Mouse (Mus musculus): ENCODE results near the gene Tmbim6.
"Not testable (repeated sequence)": the region's sequence is repeated elsewhere in the genome, so short reads cannot be mapped to it uniquely, and the experiment has no call there.

The Tmbim6 gene

DNA sequence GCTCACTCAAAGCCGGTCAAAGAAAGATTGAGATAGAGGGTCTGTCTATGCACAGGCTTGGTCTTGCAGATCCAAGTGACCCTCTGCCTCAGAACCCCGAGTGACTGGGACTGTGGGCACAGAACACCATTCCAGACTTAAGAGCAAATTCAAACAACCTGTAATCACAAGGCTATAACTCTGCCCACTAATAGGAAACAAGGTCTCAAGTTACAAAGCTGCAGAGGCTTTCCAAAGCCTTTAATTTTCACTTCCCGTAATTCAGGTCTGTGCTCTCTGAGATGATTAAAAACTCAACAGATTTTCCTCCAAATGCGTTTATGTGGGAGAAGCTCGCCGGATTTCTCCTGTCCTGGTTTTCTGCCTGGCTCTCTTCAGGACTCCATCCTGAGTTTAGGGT lies 8.6 kb upstream of the Tmbim6 start:
- DNase-seq (ENCODE audit: low read depth, low spot score): no peak

- not testable (repeated sequence) for DNase-seq (ENCODE audit: low read depth, low spot score)
These were observed 6.6 kb upstream of the Tmbim6 start for GRCm38 (mm10) chr15:99386110-99386509.

DNA sequence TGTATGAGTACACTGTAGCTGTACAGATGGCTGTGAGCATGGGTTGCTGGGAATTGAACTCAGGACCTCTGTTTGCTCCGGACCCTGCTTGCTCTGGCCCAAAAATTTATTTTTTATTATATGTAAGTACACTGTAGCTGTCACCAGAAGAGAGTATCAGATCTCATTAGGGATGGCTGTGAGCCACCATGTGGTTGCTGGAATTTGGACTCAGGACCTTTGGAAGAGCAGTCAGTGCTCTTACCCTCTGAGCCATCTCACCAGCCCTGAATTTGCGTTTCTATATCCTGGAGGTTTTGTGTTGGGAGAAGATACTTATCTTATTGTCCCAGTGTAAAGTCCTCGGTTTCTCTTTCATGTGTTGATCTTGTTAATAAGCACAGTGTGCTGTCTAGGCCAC lies 5.9 kb upstream of the Tmbim6 start:
- no peak for DNase-seq (ENCODE audit: low read depth, low spot score)

GRCm38 (mm10) chr15:99387976-99388375 lies 4.7 kb upstream of the Tmbim6 start:
- no peak for DNase-seq (ENCODE audit: low read depth, low spot score)

DNA sequence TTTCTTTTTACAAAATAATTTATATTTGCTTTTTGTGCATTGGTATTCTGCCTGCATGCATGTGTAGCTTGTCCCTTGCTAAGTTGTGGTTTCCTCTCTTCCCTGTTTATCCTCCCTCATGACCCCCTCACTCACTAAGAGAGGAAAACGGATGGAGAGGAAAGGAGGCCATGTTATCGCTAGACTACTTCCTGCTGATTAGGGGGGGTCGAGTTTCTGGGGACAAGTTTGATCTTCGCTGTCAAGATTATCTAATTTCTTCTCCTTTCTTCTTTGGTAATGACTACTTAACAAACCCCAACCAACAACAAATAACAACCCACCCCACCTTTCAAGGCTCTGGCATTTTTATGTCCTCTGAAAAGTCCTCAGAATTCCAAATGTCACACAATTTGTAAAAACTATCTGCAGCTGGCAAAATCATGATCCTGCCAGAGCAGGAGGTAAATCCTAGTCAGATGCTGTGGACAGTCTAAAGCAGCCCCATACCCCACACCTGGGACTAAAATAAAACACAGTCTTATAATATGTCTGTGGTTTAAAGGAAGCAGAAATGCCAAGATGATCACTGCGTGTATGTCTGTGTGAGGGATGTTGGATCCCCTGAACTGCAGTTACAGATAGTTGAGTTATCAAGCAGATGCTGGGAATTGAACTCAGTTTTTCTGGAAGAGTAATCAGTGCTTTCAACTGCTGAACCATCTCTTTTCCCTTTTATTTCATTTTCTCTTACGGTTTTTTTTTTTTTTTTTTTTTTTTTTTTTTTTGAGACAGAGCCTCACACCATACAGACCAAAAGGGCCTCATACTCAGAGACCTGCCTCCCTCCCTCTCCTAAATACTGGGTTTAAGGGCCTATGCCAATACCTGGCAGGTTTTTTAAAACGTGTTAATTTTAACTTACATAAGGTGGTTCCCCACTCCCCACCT lies 1.9 kb upstream of the Tmbim6 start:
- no peak for DNase-seq (ENCODE audit: low read depth, low spot score)

GRCm38 (mm10) chr15:99391975-99392374 lies 707 bp upstream of the Tmbim6 start:
- no peak for DNase-seq (ENCODE audit: low read depth, low spot score)

DNA sequence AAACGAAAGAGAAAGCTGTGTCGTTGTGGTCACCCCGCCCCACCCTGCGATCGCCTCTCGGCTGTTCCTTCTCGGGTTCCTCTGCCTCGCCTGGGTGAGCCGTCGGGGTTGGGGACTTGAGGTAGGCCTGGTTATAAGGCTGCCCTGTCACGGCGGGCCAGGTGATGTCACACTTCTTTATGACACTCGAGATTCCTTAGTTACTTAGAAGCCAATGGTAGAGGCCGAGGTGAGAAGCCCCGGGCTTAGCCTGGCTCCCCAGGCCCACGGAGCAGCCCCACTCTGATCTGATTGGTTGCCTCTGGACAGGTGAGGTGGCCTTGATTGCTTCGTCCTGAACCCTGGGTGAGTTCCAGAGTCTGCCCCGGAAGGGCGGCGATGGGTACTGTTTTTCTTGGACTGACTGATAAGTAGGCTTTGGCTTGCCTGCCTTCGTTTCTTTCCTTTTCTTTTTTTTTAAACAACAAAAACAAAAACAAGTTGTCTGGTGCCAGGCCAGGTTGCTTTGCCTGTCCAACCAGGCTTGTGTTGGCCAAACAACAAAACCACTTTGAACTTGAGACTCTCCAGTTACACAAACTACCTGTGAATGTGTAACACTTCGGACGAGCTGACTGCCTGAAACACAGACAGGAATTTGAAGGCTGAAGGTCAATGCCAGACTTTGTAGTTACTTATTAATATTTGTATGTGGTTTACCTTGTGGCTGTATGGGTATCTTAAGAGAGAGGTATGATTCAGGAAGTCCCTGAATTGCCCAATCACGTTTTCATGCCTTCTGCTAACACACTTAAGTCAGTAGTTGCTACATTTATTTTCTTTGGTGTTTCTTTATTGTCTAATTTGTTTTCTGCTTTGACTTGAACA lies 937 bp downstream of the Tmbim6 start:
- no peak for DNase-seq (ENCODE audit: low read depth, low spot score)

DNA sequence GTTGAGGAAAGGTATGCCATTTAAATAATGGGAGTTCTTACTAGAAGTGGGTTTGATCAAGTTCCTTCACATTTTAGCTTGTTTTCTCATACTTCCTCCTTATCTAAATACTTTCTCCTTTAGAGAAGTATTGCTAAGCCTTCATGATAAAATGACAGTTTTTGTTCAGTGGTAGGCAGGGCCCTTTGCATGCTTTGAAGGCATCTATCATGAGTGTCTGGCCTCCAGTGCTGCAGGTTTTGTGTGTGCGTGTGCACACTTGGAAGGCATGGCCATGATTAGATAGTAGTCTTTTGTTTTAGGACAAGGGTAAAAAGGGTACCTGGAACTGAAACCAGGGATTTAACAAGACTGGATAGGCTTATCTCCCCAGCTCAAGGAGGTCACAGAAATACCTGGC lies 3.8 kb downstream of the Tmbim6 start:
- no peak for DNase-seq (ENCODE audit: low read depth, low spot score)

- DNase-seq (ENCODE audit: low read depth, low spot score): no peak
These were observed 4.2 kb downstream of the Tmbim6 start for GRCm38 (mm10) chr15:99396875-99397274.

GRCm38 (mm10) chr15:99397622-99398021 lies 4.9 kb downstream of the Tmbim6 start:
- DNase-seq (ENCODE audit: low read depth, low spot score): no peak

DNA sequence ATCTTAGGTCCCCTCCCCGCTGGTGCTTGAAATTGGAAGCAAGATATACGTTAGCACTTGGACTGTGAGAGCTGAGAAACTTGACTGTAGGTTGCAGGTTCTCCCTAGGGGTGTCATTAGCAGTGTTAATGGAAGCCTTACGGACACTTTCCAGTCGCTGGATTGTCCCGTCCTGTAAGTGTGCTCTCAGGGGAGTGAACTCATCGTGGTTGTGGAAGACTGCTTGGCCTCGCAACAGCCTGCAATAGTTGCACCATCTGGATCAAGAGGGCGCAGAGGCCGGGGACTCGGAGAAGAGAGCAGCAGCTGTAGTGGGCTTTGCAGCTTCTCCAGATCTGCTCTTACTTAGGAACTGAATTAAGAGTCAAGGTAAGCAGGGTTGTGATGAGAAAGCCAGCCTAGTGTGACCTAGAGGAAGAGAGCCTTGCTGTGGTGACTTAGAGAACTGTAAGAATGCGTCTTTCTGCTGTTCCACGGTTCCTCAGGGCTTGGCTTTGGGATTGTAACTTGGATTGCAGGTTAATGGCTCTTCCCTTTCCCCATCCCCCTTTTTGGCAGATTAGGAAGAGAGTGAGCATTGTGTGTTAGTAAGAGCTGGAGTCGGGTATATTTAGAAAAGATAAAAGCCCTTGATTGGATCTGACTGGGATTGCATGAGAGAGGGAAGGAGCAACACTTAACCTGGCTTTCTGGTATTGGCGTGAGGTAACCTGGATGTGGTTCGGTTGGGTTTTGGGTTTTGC lies 7.0 kb downstream of the Tmbim6 start:
- DNase-seq (ENCODE audit: low read depth, low spot score): no peak

DNA sequence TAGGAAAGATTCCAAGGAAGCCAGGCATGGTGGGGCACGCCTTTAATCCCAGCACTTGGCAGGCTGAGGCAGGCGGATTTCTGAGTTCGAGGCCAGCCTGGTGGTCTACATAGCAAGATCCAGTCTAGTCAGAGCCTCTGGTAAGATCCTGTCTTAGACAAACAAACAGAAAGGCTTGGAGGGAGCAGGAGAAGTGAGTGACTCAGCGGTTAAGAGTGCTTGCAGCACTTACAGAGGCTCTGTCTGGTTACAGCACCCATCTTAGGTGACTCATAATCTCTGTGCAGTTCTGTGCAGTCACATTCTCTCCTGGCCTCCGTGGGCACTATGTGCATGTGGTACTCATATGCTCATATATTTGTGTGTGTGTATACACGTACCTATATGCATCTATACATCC lies 7.9 kb downstream of the Tmbim6 start:
- DNase-seq (ENCODE audit: low read depth, low spot score): no peak

- no peak for DNase-seq (ENCODE audit: low read depth, low spot score)
These were observed 10.6 kb downstream of the Tmbim6 start for GRCm38 (mm10) chr15:99403159-99403889.

- no peak for DNase-seq (ENCODE audit: low read depth, low spot score)
These were observed 12.5 kb downstream of the Tmbim6 start for GRCm38 (mm10) chr15:99405150-99405549.

DNA sequence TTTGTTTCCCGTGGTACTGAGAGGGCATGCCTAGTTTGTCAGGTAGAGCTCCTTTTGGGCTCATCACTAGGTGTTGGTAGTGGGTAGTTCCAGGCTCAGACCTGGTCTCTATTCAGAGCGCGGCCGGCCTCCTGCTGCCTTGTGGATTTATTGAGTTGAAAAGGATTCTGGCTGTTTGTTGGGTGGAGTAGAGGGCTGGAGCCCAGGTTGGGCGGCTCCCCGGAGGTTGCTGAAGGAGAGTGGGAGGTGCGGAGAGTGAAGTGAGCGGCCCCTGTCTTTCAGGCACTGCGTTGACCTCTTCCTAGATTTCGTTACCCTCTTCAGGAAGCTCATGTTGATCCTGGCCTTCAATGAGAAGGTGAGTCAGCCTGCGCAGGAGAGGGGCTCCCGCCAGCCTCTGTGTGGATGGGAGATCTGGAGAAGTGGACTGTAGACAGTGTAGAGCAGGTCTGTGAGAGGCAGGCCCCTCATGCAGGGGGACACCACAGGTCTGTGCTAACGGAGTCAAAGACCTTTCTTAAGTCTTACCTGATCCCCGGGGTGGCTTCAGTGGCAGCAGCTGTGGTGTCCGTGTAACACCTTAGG lies 14.4 kb downstream of the Tmbim6 start:
- DNase-seq (ENCODE audit: low read depth, low spot score): no peak

DNA sequence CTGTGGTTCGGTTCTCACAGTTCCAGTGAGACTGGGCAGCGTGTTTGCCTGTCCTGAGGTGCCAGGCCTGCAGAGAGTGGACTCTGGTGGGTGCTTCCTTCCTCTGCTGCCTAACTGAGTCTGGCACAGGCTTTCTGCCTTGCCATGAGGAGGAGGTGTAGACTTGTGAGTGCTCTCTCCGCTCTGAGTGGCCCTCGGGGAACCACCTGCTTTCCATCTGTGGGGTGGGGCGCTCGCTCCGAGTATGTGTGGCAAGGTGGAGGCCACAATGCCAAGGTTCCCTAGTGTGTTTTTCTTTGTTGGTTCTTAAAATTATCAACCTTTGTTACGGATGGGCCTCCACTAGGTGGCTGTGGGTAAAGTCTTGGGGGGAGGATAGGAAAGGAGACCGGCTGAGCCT lies 16.2 kb downstream of the Tmbim6 start:
- no peak for DNase-seq (ENCODE audit: low read depth, low spot score)

DNA sequence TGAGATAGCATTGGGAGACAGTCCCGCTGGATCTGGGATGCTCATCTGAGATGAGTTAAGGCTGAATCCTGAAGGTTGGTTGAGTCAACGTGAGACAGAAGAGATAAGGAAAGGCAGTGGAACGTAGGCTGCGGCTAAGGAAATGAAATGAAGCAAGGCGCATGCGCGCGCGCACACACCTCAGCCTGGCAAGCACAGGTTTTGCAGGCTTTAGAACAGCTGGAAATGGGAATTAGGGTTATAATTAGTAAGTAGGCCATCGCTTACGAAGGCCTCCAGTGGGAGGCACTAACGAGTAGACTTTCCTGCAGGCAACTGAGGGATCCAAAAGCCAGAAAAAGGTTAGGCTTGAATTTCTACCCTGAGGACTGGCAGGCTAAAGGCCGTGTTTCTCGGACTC lies 19.1 kb downstream of the Tmbim6 start:
- DNase-seq (ENCODE audit: low read depth, low spot score): no peak

DNA sequence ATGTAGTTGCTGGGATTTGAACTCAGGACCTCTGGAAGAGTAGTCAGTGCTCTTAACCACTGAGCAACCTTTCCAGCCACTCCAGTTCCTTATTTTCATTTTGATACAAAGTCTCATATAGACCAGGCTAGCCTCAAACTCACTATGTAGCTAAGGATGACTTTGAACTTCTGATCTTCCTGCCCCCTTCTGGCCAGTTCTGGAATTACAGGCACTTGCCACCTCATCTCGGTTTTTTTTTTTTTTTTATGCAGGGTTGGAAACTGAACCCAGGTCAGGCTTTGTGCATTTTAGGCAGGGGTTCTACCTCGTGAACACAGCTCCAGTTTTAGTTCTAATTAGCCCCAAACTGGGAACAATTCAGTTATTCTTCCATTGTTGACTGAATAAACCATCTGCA lies 23.1 kb downstream of the Tmbim6 start:
- no peak for DNase-seq (ENCODE audit: low read depth, low spot score)

DNA sequence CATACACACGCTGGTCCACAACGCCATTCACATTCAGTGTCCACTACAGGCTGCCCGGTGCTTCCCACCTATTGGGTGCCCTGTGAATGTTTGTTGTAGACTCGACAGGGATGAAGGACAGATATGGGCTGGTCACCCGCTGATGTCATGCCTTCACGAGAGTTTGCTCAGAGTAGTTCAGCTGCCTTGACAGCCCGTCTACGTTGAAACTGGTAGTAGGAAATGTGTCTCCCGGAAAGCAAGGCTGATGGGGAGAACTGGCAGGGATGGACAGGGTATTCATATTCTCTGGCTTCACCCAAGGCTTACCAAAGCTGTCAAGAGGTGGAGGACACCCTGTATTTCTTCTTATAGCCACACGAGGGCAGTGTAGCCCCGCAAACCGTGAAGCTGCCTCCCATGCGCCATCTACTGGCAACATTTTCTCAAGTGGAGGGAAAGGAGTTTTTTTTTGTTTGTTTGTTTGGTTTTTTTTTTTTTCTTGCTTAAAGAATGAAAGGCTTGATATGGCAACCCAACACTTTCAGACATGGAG lies 23.7 kb downstream of the Tmbim6 start:
- peak; percentile 72 for DNase-seq (ENCODE audit: low read depth, low spot score)

DNA sequence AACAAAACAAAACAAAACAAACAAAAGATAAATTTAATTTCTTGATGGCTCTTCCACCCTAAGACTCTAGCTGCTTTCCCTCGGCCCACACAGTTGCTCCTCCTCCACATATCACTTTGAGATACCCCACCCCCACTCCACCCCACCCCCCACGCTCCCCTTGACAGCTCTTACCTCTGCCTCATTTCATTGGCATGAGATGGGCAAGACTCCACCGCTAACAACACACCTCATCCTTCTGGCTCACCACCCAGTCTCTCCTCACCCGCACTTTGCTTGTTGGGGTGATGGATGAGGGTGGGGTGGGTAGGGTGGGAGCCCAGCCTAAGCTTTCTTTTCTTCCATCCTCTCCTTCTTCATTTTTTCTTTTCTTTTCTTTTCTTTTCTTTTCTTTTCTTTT lies 24.3 kb downstream of the Tmbim6 start:
- DNase-seq (ENCODE audit: low read depth, low spot score): no peak

All from WW6 (cell line).